Mouse (Mus musculus): Measurements from ENCODE around the gene Fcamr.

The Fcamr gene

DNA sequence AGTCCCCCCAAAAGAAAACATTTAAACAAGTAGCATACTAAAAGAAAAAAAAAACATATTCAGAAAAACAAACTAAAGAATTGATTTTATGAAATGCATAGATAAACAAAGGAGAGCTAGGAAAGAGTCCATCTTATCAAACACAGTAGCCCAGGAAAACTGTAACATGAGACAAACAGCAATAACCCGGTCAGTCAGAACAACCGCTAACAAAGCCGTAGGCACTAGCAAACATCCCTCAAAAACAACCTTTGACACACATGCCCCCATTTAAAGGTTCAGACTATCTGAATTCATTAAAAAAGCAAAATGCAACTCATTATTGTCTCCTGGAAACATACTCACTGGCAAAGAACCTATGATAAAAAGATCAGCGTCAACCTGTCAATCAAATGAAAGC is 56.8 kb downstream of the Fcamr start:
- no peak for DNase-seq

DNA sequence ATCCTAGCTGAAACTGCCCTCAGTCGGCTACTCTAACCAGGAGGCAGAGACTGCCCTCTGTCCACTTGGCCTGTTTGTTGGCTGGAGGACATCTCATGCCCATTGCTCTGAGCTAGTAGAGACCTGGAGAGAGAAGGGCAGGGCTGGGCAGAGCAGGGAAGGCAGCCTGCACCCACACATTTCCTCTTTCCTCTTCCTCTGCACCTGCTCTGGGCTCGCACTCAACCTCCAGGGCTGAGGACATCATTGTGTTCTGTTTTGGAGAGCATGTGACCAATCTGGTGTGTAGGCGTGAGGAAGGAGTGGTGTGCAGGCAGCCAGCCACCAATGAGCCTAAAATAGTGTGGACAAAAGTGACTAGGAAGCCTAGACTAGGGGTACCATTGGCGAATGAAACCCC is 63.5 kb downstream of the Fcamr start:
- DNase-seq, result peak; percentile 33 to 65

Measured in thymus, adult 18-20 months (tissue).